Mouse (Mus musculus) skeletal muscle tissue, adult 2 months (tissue): ENCODE measurements around the gene Fam207a.
A peak's percentile ranks its signal among the peaks of the same experiment; 100 is the strongest.

ENCODE experiments used
- DNase-seq: peaks from one replicate; pipeline ENCODE4 v3.0.0-alpha.2; 2012; ENCODE audit warnings: low read depth, low spot score

Gene Fam207a

DNA sequence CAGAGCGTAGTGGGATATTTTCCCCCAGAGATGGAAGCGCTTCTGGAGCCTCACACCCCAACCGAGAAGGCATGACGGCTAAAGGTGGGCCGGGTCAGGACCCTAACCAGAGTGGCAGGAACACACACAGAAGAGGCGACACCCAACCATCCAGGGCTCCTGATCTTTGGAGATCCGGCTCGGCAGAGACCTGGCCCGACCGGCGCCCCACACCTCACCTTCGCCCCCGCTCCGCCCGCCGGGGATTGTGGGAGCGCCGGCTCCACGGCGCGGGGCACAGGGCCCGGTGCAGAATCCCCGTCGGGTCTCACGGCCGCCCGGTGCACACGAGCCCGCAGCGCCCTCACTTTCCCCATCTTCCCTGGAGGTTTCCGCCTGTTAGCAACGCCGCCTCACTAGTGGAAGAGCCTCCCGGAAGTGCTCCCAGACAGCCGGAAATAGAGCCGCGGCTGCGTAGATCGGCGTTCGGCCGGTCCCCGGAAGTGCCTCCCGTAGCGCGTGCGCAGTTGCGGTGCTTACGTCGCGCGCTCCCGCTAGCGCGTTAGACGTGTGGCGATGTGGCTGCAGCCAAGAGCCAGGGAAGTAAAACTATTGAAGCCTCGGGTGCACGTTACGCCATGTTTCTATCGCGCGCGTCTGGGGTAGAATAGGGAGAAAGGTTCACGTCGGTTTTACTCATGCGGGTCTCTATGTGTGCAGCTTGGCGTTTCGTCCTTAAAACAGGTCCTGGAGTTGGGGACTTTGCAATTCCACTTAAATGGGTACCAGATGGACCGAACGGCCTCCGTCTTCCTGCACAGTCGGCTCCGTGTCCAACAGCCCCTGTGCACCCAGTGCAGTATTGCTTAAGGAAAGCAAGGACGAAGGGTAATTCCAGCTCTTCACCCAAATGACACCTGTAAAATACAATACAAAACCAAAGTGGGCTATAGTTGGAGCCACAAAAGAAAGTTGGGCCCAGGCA is at the start of gene Fam207a:
Gene Fam207a, minus strand, starts transcription at position 401 of the 964 bp plus-strand sequence.
- peak; percentile 95 for DNase-seq

DNA sequence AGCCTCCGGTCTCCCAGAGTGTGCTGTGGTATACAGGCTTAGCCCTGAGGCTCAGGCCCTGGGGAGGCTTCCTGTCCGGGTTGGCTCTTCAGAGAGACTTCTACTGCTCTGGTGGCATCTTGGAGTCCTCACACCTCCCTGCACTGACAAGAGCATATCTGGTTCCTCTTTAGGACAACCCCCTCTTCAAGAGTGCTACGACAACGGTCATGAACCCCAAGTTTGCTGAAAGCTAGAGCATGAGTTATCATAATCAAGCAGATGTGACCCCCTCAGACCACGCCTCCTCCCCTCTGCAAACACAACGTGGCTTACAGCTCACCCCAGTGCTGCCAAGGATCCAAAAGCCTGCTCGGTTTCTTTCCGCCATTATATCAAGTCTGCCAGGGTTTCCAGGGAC is 49.4 kb upstream of the Fam207a start:
- DNase-seq: no peak

DNA sequence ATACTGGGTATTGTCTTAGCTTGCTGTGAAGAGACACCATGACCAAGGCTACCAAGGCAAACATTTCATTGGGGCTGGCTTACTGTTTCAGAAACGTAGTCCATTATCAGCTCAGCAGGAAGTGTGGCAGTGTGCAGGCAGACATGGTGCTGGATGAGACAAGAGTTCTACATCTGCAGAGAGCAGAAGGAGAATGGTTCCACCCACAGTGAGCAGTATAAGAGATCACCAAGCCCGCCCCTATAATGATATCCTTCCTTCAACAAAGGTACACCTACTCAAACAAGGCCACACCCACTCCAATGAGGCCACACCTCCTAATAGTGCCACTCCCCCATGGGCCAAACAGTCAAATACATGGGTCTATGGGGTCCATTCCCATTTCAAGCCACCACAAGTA is 45.9 kb upstream of the Fam207a start:
- no peak for DNase-seq

DNA sequence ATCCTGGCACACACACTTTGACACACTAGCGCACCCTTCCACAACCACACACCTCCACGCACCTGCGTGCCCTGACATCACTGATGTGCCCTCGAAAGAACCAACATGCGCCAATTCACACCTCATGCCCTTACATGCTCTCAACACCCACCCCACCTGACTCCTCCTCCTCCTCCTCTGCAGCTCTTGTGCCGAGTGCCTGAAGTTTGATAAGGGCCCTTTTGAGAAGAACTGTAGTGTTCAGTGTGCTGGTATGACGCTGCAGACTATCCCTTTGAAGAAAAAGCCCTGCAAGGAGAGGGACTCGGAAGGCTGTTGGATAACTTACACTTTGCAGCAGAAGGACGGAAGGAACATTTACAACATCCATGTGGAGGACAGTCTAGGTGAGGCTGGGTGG is 45.2 kb upstream of the Fam207a start:
- DNase-seq: no peak

DNA sequence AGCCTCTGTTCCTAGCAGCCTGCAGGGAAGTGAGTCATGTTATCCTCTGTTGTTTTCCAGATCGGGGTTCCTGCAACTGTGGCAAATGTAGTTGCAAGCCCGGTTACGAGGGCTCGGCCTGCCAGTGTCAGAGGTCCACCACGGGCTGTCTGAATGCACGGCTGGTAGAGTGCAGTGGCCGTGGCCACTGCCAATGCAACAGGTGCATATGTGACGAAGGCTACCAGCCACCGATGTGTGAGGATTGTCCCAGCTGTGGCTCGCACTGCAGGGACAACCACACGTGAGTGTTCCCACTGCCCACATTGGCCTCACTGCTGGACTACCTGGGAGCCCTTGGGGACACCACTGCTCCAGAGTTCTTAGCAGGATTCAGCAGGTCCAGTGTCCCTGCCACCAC is 44.5 kb upstream of the Fam207a start:
- DNase-seq: no peak

DNA sequence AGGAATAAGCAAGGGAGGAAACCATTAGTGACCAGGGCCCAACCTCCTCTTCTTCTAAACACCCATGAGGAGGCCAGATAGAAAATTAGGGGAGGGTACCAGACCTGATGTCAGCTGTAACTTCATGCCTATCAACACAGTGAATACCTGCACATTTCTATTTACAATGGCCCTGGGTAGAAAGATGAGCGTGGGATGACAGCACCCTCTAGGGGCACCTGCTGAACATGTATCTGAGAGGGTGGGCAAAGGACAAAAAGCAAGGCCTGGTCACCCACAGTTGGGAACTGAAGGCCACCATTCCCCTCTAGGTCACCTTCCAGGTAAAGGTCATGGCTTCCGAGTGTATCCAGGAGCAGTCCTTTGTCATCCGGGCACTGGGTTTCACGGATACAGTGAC is 42.1 kb upstream of the Fam207a start:
- no peak for DNase-seq

DNA sequence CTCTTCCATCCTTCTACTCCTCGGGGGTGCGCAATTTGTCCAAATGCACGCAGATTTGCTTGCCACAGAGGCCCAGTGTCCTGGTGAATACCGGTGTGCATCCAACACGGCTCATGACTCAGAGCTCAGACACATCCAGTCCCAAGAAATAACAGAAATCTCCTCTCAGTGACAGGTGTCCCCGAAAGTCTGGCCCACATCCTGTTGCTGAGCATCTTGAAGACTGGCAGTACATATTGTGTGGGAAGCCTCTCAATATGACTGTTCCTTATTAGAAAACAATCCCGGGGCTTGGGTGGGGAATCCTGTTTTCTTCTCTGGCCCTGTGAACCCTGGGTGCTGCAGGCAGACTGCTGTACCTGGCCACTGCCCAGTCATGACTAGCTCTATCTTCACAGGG is 41.0 kb upstream of the Fam207a start:
- no peak for DNase-seq

DNA sequence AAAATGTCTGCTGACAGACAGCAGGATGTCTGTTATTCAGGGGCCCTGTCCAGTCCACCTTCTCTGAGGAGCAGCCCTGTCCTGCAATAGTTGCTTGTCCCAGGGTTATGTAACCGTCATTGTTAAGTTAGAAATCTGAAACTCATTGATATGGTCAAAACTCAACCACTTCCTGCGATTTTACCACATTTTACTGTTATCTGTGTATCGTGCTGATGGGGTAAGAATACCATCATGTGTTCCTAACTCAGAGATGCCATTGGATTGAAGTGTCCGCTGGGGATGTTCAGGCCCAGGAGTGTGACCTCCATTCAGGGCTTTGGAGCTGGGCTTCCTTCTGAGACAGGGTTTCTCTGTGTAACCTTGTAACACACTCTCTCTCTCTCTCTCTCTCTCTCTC is 39.3 kb upstream of the Fam207a start:
- no peak for DNase-seq

DNA sequence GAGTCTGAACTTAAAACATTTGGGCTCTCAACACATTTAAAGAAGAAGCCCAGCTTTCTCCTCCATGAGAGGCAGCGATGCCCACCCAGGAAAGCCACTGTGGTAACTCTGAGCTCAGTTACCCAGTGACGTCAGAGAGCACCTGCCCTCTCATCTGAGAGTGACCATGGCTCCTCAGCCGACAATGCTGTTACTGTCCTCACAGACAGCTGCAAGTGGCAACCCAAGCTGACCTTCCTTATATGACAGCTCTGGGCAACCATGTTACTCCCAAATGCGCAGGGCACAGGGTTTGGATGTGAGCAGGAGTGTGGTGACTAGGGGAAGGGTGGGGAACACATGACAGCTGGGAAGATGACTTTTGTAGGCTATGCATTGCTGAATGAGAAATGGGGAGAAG is 37.7 kb upstream of the Fam207a start:
- DNase-seq: no peak

DNA sequence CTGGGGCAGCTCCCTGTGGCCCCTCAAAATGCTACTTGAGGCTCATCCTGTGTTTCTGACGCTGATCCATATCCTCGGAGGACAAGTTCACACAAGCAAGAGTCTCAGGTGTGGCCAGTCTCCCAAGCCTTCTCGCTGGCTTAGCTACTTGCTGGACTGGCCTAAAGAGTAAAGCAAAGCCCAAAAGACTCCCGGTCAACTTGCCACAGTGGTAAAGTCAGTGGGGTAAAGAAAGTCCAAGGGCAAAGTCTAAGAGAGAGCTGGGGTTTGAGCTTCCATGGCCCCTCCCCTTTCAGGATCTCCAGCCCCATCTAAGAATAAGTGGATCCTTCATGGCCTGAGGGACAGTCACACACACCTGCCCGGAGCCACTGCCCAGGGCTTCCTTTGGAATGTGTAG is 36.6 kb upstream of the Fam207a start:
- DNase-seq: no peak

DNA sequence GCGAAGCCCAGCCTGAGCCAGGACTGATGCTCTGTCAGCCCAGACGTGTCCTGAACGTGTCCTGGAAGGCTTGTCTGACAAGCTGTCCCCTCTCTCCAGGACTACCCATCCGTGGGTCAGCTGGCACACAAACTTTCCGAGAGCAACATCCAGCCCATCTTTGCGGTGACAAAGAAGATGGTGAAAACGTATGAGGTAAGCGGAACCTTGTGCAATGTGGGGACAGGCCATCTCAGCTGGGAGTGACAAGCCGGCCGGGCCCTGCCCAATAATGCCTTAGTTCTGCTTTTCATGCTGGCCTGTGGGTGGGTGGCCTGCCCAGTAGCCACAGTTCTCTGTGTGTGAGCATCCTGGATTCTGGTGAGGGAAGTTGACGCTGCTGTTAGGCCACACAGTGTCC is 35.3 kb upstream of the Fam207a start:
- DNase-seq: peak; percentile 34

DNA sequence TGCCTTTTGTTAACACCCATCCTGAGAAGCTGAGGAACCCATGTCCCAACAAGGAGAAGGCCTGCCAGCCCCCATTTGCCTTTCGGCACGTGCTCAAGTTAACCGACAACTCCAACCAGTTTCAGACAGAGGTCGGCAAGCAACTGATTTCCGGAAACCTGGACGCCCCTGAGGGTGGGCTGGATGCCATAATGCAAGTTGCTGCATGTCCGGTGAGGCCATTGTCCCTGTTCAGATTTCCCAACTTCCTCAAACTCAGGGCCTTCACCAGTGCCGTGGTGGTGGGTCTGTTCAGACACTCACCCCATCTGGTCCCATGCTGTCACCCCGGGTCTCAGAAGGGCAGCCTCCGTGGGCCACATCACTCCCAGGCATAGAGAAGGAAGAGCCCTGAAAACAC is 33.0 kb upstream of the Fam207a start:
- no peak for DNase-seq

DNA sequence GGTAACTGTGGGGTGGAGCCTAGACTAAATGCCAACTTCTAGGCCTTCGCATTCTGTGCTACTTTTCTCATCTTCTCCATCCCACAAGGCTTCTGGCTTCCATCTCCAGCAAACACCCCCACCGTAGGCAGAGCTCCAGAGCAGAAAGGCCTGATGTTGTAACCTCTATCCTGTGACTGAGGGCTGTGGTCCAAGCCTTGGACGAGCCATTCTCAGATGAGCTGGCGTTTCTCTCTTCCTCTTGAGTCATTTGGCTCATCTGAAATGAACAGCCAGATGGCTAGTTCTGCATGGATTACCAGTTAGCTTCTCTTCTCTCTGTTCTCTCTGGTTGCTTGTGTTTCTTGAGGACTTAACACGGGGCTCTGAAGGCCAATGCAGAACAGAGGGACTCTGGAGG is 29.3 kb upstream of the Fam207a start:
- DNase-seq: peak; percentile 86

DNA sequence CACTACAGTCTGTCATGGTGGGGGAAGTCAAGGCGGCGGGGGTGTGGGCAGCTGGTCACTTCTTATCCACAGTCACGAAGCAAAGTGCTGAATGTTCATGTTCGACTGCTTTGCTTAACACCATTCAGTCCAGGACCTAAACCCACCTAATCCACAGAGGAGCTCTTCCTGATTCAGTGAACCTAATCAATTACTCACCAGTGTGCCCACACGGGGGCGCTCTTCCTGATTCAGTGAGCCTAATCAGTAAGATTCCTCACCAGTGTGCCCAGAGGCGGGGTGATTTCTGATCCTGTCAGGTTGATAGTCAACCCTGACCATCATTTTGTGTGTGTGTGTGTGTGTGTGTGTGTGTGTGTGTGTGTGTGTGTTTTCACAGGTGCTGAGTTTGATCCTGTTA is 27.6 kb upstream of the Fam207a start:
- DNase-seq: no peak

DNA sequence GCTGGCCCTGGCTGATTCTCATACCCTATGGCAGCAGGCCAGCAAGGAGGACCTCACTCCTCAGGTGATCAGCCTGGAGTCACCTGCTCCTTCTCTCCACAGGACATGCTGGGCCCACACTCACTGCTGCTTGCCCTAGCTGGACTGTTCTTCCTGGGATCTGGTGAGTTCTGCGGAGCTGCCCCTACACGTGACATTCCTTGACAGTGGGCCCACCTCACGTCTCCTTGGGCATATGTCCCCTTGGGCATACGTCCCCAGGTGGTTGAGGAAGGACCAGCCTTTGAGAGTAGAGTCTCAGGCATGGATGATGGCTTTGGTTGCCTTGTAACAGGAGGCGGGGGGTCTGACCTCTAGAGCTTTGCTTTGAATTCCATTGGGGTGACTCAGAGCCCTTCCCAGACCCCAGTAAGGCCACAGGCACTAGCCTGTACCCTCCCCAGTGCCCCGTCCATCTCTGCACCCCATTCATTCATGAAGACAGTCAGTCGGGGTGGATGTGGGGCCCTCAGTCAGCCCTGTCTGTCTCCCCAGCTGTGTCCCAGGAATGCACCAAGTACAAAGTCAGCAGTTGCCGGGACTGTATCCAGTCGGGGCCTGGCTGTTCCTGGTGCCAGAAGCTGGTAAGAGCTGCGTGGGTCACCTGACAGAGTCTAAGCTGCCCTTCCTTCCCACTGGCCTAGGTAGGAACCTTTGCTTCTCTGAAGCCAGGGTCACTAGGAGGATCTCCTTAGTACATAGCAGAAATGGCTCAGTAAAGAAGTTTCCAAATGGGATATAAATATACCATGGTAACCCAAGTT is 26.5 kb upstream of the Fam207a start:
- DNase-seq: no peak

DNA sequence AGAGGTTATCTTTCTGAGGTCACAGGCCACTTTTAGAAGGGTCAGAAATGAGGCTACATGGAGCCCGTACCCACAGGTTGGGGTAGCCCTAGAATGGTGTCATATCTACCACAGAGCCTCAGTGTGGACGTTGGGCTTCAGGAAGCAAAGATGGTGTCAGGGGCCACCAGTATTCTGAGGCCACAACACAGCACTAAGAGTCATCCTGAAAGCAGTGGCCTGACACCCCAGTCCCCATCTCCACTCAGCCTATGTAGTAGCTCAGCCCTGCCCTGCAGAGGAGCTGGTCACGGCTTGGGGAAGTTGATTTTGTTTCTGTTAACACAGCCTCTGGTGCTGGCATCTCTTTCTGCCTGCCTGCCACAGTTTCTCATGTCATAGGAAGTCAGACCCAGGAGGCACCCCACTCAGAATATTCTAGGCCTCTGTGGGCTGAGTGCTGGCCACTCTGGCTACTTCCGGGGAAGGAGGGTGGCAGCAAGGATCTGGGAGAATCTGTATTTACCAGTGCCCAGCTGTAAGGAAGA is 25.1 kb upstream of the Fam207a start:
- no peak for DNase-seq

DNA sequence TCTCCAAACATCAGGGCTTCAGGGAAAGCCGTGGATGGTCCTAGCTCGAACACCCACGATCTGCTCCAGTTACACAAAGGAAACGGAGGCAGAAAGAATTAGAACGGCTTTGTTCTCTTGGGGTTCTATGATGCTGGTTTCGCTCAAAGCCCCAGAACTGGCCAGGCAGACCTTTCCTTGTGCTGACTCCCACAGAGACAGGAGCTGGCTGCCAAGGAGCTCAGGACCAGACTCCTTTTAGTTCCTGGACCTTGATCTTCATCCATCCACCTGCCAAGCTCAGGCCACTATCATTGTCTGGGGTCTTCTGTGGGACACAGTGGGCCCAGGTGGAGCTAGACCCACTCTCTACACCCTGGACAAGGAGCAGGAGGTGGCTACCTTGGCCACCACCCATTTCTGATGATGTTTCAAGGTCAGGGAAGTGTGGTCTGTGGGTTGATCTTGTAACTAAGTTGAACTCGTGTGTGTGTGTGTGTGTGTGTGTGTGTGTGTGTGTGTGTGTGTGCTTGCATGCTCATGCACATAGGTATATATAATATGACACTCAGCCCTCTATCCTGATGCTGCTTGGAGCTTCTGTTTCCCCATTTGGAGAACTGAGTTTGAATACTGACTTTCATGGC is 23.8 kb upstream of the Fam207a start:
- DNase-seq: no peak

DNA sequence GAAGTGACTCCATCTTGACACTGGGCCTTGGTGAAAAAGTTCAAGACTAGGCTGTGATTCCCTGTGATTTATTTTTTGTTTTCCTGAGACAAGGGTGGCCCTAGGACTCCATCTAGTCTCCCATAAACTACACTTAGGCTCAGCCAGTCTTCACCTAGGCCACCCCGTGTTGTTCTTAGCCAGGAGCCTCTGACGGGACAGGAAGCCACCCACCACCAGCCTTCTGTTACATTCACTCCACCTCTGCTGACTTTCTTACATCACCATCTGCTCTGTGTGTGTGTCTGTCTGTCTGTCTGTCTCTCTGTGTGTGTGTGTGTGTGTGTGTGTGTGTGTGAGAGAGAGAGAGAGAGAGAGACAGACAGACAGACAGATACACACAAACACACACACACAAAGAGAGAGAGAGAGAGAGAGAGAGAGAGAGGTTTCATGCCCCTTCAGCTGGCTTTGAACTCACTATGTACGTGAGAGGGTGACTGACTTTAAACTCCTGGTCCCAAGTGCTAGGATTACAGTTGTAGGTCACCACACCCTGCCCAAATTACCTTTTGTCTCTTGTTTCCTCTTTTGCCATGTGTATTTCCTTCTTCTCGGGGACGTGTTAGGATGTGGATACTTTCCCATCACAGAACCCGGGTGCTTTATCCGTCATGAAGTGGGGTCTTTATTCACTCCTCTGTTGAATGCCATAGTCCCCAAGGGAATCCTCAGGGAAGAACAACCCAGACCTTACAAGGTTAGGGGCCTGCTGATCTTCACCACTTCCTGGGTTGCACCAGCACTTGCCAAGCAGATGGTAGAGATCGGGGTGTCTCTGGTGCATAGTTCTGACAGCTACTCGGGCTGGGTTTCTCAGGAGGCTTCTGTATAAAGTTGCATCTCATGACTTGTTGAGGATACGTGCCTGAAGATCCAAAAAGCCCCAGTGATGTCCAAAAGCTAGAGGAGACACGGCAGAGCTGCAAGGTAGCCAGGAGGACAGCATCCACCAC is 21.9 kb upstream of the Fam207a start:
- DNase-seq: no peak

DNA sequence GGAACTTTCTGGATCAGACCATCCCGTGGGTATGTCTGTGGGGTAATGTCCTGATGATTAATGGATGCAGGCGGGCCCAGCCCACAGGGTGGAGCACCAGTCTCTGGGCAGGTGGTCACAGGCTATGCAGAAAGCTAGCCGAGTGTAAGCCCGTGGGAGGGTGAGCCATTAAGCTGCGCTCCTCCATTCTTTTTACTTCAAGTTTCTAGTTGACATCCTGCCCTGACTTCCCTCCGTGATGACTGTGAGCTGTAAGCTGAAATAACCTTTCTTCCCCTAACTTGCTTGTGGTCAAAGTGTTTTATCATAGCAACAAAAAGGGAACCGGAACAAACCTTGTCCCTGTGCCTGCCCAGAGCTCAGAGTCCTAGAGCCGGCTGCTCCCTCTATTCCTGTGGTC is 21.1 kb upstream of the Fam207a start:
- DNase-seq: no peak

DNA sequence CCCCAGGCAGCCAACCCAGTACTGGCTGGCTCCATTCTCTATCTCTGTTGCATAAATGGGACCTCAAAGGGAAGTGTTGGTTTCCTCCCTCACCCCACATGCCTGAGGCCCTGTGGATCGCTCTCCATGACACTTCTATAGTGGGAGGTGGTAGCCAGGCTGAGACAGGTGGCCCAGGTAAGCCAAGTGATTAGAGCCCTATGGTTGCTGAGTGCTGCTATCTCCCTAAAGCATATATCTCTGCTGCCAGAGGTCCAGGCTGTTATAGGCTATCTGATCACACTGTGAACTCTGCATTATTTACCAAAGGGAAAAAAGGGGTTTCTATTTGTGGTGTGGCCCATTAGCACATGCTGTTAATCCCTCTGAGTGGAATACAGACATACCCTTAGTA is 16.4 kb upstream of the Fam207a start:
- no peak for DNase-seq
